Mouse (Mus musculus) cerebellum, postnatal 14 days (tissue): ENCODE data around the gene Krba1.

Experiments used
- DNase-seq, 2 experiments: peaks; one replicate each; pipeline ENCODE4 v3.0.0; 2021; ENCODE audit warnings: mixed read lengths in 2 of 2

Gene Krba1

DNA sequence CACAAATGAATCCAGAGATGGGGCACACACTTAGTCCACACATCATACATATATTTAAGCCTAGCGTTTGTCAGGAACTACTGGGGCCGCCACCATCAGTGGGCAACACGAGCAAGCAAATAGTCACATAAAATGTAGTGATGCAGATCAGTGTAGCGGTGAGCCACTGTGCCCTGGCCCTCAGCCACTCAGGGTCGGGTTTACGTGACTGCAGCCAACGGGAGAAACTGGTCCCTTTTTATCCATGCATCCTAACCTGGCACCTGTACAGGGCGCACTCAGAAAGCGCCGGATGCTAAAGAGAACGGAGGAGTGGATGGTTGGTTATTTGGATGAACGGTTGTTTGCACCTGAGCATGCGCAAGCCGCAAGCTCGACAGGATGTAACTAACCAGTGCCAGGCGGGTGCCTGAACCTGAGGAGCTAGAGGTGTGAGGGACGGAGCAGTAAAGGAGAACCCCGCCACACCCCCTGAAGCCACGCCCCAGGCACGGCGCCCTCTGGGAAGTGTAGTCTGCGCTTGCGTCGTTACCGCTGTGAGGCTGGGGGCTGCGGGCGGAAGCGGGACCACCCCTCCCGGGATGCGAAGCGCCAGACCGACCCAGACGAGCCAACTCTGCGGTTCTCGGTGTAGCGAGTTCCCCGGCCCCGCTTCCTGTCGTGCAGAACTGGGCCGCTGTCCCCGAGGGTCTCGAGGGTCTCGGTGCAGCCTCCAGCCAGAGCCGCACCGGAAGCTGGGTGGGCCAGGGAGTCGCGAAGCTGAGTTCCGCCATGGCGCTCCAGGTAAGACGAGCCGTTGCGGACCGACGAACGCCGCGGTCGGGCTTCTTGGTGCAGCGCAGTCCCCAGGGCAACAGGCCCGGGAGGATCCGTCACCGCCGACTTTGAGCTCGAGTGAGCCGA, at the start of gene Krba1:
Gene Krba1, plus strand, starts transcription at position 482 of the 903 bp plus-strand sequence.
- peak; percentile 97 to 98 for DNase-seq

DNA sequence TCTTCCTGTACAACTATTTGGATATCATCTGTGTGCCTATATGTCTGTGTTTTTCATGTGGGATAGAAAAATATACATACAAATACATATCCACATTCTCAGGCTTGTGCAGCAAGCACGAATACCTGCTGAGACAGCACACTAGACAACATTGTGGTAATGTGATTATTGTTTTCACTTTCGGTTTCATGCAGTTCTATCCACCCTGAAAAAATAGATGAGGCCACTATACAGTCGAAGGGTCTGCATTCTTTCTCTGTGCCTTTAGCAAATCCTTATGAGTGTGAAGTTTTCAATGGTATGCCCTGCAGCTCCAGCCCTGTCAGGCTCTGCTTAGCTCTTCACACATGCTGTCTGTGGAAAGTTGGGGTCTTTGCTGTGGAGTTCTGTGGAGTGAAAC, 36.5 kb upstream of the Krba1 start:
- no peak for DNase-seq

DNA sequence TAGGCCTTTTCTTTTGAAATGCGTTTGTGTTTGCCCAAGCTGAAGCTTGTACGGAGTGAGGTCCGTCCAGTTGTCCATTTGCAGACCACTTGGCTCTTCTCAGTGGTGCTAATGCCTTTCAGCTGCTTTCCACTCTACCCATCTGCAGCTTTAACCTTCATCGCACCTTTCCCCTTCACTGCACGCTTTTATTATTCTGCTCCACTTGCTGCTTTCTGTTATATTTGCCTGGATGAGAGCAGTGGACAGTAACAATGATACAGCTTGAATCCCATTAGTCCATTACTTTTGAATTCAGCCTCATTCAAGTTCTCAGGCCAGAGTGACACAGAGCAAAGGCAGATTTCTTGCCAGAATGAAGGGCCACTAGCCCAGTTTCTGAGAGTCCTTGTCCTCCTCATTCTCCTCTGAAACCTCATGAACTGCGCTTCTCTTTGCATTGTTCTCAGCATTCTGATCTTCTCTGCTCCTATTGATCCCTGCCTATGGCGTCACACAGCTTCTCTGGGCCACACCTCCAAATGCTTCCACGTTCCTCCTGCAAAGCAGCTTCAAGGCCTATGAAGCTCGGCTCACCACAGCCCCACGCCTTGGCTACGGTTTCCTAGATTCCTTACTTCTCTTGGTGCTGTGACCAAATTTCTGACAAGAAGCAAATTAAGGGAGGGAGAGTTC, 28.9 kb upstream of the Krba1 start:
- DNase-seq, result peak; percentile 9 to 30

DNA sequence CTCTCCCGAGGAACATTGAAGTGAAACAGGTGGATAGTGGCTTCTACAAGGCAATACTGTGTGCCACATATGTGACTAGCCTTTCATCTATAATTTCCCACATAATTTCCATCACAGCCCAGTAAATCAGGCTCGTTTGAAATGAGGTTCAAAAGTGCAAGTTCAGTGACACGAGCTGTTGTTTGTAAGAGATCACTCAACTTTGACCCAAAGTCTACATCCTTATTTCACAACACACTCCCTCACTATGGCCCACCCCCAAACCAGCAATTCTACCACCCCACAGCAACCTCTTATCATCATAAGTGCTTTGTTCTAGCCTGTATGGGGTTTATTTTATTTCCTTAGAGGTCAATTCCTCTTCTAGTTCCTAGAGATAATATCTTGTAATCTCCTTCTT, 7.2 kb upstream of the Krba1 start:
- no peak for DNase-seq

DNA sequence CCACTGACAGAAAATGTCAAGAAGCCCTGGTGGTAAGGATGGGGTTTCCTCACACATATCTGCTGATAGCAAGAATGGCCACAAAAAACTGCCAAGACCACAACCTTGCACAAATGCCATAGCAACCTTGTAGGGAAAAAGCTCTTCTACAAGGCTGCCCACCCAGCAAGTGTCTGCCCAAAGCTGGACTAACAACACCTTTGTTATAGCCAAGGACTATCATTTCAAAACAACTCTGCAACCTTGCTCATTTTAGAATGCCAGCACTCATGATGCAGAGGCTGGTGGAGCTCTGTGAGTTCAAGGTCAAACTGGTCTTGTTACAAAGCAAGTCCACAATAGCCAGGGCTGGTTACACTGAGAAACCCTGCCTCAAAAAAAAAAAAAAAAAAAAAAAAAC, 1.6 kb upstream of the Krba1 start:
- DNase-seq, result no peak

DNA sequence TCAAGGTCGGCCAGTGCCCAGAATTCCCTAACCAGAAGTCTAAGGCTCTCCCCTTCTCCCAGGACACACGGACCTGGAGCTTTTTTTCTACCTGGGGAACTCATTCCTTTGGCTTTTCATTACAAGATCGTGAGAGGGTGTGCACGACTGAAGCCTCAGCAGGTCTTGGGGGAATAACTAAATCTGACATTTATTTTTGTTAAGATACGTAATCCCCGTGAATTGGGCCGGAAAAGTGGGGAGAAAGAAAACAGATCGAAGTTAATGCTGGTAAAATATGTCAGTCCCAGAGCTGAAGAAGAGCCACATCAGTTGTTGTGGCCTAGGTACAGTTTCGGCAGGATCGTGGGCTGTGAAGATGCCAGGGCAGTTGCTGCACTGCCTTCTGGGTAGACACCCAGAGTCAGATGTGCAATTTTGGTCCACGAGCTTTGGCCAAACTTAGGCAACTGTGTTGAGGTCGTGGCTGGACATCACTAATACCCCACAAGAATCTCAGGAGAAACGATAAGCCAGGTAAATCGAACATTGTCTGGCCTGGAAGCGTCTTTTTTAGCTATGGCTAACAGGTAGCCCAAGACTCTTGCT, 716 bp downstream of the Krba1 start:
- peak; percentile 25 to 47 for DNase-seq

DNA sequence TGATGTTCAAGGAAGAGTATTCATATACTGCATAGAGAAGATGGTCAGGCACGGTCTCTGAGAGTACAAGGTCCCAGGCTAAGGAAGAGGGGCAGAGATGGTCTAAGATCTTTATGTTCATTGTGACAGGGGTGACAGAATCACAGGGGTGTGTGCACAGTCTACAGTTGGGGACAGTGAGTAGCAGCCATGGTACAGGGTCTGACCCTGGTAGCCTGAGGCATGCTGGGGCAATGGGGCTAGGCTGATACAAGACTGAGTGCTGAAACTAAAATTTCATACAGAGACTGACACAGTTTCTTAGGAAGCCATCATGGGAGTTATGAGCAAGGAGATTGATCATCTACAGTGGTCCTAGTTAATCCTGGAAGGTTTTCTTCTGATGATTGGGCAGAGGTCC, 1.3 kb downstream of the Krba1 start:
- DNase-seq, result no peak

DNA sequence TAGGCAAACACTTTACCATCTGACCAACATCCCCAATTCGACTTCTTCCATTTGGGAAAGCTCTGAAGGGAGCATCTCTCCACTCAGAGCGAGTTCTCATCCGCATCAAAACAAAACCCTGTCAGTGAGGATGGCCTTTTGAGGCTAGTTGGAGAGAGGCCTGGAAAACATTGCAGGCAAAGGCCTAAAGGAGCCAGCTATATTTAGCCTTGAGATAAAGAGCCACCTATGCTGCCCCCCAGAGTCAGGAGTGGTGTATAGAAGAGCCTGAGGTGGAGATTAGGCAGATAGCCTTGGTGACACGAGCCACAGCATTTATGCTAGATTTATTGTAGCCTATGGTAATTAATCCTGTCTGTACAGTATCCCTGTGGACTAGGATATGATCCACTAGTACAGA, 1.9 kb downstream of the Krba1 start:
- DNase-seq, result peak; percentile 76 to 84

DNA sequence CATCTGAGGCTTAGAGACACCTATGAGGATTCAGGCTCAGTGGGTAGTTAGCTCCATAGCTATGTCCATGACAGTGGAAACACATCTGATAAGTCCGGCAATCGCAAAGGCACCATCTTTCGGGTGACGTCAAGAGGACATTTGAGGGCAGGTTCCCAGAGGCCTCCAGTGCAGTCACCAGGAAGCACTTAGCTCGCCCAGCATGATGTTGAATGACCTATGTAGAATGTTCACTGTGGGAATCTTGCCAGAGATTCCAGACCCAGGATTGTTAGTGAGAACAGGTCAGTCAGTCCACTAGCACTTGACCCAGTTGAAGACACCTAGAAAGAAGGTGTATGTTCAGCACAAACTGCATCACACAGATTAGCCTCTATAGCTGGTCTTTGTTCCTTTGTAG, 4.5 kb downstream of the Krba1 start:
- no peak for DNase-seq

DNA sequence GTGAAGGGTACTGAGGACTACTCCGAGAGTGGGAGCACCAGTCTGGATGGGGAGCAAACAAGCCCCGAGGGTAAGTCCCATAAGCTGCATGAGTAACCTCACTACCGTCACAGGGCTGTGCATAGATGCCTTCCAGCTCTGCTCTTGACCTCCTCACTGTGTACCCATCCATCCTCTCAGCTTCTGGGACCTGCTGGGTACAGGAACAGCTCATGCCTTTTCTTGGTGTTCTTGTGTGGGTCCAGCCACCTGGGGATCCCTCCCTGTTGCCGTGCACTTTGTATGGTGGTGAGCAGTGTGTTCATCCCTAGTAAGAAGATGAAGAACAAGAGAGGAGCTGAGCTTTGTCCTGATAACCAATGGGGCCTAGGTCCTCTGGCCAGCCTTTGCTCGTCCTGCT, 8.7 kb downstream of the Krba1 start:
- no peak for DNase-seq

DNA sequence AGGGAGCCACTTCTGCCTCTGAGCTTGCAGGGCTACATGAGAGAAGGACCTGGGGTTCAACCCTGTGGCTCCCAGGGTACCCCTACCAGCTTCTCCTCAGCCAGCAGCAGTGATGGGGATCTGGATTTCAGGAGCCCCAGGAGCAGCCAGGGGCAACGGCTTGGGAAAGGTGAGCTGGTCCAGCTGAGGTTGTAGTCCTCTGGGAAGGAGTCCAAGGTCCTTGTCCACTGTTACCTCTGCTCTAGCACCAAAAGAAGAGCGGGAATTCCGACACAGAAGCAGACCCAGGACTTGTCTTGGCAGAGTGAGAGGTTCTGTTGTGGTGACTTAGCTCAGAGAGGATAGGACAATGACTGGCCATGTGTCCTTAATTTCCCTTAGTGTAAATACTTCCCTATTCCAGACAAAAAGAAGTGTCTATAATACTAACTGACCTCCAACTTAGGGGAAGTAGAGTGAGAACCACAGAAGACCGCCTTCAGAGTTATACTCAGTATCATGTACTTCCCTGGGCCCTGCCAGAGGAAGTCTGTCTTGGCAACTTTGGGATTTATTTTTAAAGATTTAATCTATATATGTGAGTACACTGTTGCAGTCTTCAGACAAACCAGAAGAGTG, 14.4 kb downstream of the Krba1 start:
- peak; percentile 0 to 1 for DNase-seq

DNA sequence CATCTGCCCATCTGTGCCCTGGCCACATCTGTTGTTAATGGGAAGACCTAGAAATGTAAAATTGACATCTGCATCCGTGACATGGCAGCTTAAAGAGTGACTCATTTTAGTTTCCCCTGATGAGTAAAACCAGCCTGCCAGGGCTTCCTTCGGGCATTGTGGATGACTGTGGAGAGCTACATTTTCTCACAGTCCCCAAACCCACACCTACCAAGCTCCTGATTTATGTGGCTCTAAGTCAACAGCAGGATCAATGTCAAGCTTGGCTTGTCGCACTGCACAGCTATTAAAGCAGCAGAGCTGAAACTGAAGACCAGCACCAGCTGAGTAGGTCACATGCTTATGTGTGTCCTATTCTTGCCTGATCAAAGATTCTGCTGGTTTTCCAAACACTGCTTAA, 15.2 kb downstream of the Krba1 start:
- peak; percentile 0 to 1 for DNase-seq

DNA sequence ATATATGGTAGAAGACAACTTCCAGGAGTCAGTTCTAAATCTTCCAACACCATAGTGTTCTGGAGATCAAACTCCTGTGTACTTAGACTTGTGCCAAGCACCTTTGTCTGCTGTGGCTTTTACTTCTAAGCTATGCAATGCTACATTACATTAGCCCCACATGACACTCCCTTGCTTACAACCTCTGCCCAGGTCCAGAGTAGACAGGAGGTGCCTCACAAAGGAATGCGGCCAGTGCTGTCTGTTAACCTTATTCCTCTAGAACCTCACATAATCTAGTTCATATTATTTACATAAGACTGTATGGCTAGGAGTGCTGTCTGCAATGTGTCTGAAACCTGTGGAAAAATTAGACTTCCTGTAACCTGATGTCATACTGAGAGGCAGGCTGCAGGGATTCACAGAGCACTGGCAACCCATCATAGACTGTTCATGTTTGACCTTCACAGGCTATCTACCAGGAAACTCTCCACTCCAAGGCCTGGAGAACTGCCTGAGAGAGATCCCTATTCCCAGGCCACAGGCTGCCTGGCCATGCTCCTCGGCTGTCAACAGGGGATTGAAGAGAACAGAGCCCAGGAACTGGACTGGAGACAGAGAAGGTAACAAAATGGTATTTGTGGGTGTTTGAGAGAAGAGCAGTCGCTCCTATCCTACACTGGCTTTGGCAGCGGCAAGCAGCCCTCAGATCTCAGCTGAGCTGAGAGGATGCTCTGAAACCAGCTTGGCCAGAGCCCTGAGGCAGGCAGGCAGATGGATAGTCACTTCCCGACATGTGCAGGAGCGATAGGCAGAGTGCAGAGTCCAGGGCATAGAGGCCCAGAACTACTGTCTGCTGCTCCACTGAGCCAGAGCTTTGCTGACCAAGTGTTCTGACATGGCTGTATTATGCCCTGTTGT, 16.1 kb downstream of the Krba1 start:
- DNase-seq, result peak; percentile 0 to 11

DNA sequence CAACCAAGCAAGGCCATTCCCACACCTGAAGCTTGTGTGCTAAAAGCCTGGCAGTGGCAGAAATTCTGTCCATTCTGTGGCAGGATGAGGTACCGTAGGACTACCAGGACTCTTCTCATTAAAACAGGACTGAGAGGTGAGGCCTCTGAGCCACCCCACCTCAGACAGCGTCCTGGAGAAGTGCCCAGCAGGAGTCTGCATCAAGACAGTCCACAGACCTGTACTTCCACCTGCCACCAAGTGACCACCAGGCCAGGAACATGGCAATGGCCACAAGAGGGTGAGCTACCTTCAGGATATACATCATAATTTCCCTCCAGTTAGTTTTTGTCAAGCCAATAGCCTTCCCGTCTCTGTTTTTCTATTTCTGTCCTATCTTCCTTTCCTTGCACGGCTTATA, 16.8 kb downstream of the Krba1 start:
- DNase-seq, result peak in 1 of 2 experiments; percentile 31

DNA sequence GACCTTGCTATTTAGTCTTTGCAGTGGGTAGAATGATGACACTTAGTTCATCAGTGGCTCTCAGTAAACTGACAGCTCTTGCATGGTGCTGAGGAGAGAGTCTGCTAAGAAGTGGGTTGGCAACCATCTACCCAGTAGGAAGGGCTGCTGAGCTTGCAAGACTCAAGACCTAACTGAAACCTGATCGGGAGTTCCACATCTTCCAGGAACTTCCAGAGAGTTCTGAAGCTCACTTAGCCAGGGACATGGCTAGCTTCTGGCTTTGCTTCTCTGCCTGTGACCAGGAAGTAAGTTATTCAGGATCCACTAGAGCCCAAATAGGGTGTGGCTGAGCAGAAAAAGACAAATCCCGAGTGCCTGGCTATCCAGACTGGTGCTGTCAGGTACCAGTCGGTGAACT, 17.3 kb downstream of the Krba1 start:
- no peak for DNase-seq

DNA sequence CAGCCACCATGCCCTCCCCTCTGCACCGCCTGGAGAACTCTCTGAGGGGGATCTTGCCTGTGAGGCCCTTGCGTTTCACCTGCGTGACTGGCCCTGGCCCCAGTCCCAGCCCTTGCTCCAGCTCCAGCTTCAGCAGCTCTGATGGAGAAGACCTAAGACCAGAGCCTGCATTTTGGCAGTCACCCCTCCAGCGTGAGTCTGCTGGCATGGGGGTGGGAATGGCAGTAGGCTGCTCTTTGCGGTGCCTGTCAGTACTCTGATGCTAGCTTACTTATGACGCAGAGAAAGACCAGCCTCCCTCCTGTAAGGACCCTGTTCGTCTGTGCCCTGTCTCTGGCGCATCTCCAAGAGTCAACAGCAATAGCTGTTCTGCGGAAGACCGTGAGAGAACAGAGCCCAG, 17.7 kb downstream of the Krba1 start:
- DNase-seq, result no peak

DNA sequence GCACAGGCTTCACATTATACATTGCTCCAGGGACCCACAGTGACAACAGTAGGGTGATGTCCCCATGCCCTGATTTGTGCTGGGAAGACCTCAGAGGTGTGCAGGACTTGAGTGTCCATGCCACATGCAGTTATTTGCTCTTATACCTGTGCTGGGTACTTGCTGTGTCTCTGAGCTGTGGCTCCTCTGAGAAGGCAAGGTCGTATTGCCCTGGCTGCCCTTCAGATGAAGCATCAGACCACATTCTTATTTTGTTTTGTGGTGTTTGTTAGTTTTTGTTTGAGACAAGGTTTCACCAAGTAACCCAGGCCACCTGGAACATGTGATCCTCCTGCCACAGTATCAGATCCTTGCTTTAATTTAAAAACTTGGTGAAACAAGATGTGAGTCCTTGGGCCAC, 19.5 kb downstream of the Krba1 start:
- DNase-seq, result no peak

DNA sequence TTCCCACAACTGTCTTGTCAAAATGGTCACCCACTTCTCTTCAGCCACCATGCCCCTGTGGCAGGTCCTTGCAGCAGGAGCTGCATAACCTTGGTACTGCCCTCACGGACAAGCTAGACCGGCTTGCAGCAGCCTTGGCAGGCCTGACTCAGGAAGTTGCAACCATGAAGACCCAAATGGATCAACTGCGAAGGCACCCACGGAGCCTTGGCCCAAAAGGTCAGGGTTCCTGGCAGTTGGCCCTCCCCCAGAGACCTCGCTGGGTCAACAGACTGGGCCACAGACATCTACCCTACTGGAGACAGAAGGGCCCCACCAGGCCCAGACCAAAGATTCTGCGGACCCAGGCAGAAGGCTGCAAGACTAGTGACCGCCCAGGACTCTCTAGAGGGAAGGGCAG, 20.2 kb downstream of the Krba1 start:
- DNase-seq, result no peak

DNA sequence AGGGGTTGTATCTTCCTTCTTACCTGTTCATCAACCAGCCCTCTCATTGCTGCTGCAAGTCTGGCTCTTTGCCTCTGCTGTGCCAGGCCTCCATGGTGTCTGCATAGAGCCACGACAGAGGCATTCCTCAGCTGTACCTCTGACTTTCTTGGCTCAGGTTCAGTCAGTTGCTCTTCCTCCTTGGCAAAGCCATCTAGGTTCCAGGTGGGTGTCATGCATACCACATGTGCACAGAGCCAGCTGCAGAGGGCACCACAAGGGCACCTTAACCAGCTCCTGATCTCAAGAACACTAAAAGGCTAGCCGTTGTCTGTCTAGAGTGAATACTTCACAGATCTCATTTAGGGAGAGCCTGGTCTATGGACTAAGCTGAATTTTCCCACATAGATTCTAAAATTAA, 21.1 kb downstream of the Krba1 start:
- no peak for DNase-seq

DNA sequence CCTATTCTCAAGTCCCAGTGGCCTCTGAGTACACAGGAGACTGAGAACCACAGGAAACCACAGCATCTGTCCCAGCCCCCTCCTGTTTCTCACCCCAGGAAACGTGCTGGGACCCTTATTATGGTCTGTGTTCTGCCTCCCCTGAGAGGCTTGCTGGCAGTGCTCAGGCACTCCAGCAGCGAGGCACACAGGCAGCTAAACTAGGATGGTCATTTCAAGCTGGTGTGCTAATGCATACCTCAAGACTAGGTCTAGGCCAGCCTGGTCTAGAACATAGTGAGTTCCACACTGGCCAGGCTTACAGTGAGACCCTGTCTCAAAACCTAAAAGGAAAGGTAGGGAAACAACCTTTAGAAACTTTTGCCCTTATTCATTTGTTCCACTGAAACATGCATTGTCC, 25.3 kb downstream of the Krba1 start:
- DNase-seq, result no peak

DNA sequence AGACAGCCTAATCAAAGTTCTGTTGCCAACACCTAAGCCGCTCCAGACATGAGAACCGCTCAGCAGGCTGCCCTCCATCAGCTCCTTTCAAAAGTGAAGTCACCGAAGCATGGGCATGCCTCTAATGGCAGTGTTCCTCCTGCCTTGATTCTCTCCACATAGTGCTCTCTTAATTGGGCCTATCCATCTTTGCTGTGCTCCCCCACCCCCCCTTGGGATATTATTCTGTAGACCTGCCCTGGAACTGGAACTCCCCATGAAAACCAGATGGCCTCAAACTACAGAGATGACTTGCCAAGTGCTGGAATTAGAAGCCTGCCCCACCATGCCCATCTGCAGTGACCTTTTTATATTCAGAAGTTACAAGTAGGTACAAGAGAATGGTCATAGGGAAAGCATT, 27.9 kb downstream of the Krba1 start:
- DNase-seq, result peak; percentile 62 to 74

DNA sequence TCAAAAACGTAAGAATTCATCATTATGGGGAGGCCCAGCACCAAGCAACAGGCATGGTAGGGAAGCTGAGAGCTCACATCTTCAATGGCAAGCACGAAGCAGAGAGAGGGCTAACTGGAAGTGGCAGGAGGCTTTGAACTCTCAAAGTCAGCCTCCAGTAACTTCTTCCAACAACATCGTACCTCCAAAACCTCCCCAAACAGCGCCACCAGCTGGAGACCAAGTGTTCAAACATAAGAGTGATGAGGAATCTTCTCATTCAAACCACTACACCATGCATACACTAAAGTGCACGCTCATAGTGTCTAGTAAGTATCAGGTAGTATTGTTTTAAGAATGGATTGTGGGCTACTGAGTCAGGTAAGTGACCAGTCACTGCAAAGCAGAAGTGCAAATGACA, 28.7 kb downstream of the Krba1 start:
- DNase-seq, result peak in 1 of 2 experiments; percentile 67
